Mouse (Mus musculus) cerebellum, adult 11 months (tissue): ENCODE results near the gene Atg10.

ENCODE experiments used
- DNase-seq: peaks from one replicate; pipeline ENCODE4 v3.0.0; 2022

Atg10 gene

GRCm38 (mm10) chr13:91171766-91172491, 51.8 kb downstream of the Atg10 start:
- no peak for DNase-seq

- no peak for DNase-seq
Observed at GRCm38 (mm10) chr13:91171205-91171604, 52.6 kb downstream of the Atg10 start.

- DNase-seq, result no peak
Observed at GRCm38 (mm10) chr13:91169529-91170319, 54.0 kb downstream of the Atg10 start.

- no peak for DNase-seq
Observed at GRCm38 (mm10) chr13:91168486-91168885, 55.3 kb downstream of the Atg10 start.

- DNase-seq, result no peak
Observed at GRCm38 (mm10) chr13:91167561-91167960, 56.2 kb downstream of the Atg10 start.

- DNase-seq, result no peak
Observed at GRCm38 (mm10) chr13:91166286-91166685, 57.5 kb downstream of the Atg10 start.

GRCm38 (mm10) chr13:91165200-91165599, 58.6 kb downstream of the Atg10 start:
- no peak for DNase-seq

GRCm38 (mm10) chr13:91163292-91163691, 60.5 kb downstream of the Atg10 start:
- no peak for DNase-seq

- DNase-seq, result peak; percentile 24
Observed at GRCm38 (mm10) chr13:91162452-91162851, 61.3 kb downstream of the Atg10 start.

GRCm38 (mm10) chr13:91160616-91161015, 63.2 kb downstream of the Atg10 start:
- DNase-seq, result no peak

GRCm38 (mm10) chr13:91159881-91160280, 63.9 kb downstream of the Atg10 start:
- DNase-seq, result no peak

- no peak for DNase-seq
Observed at GRCm38 (mm10) chr13:91157941-91158340, 65.8 kb downstream of the Atg10 start.

- DNase-seq, result no peak
Observed at GRCm38 (mm10) chr13:91157429-91157828, 66.3 kb downstream of the Atg10 start.

- DNase-seq, result no peak
Observed at GRCm38 (mm10) chr13:91156949-91157348, 66.8 kb downstream of the Atg10 start.

- DNase-seq, result no peak
Observed at GRCm38 (mm10) chr13:91156308-91156707, 67.5 kb downstream of the Atg10 start.

- no peak for DNase-seq
Observed at GRCm38 (mm10) chr13:91155429-91156207, 68.2 kb downstream of the Atg10 start.

GRCm38 (mm10) chr13:91154622-91155021, 69.1 kb downstream of the Atg10 start:
- DNase-seq, result no peak

- DNase-seq, result no peak
Observed at GRCm38 (mm10) chr13:91136337-91136736, 87.4 kb downstream of the Atg10 start.

- DNase-seq, result no peak
Observed at GRCm38 (mm10) chr13:91133334-91133890, 90.4 kb downstream of the Atg10 start.

GRCm38 (mm10) chr13:91129071-91129470, 94.7 kb downstream of the Atg10 start:
- no peak for DNase-seq

- DNase-seq, result peak; percentile 24
Observed at GRCm38 (mm10) chr13:91128581-91128980, 95.2 kb downstream of the Atg10 start.

- DNase-seq, result no peak
Observed at GRCm38 (mm10) chr13:91118156-91118555, 105.6 kb downstream of the Atg10 start.

GRCm38 (mm10) chr13:91114880-91115279, 108.9 kb downstream of the Atg10 start:
- DNase-seq, result no peak
